Mouse (Mus musculus) E14TG2a.4 (cell line): ENCODE data around the gene Lst1.

ENCODE experiments used
- H3K27me3 ChIP-seq: 2 replicates; pipeline ENCODE4 v1.6.1; 2014; ENCODE audit warnings: low read length, control low read depth; ENCODE audit not compliant: insufficient read depth
- H3K36me3 ChIP-seq: 2 replicates; pipeline ENCODE4 v1.6.1; 2014; ENCODE audit warnings: low read length, control low read depth; ENCODE audit not compliant: insufficient read depth
- H3K4me1 ChIP-seq: replicated peaks from 2 replicates; pipeline ENCODE4 v1.6.1; 2014; ENCODE audit warnings: low read depth, low read length, control low read depth
- H3K4me3 ChIP-seq: replicated peaks from 2 replicates; pipeline ENCODE4 v1.5.1; 2014; ENCODE audit warnings: mild to moderate bottlenecking, low read length
- H3K9me3 ChIP-seq: 2 replicates; pipeline ENCODE4 v1.6.1; 2014; ENCODE audit warnings: low read length, control low read depth
- CTCF ChIP-seq: conservative IDR thresholded peaks from 2 replicates; pipeline ENCODE4 v1.5.1; 2014; ENCODE audit warnings: low read length
- NANOG ChIP-seq: IDR thresholded peaks from 2 replicates; pipeline ENCODE4 v1.6.1; 2014; ENCODE audit warnings: borderline replicate concordance, low read length, mixed read lengths
- POU5F1 ChIP-seq: IDR thresholded peaks from 2 replicates; pipeline ENCODE4 v1.6.1; 2014; ENCODE audit warnings: low read length, borderline replicate concordance

Lst1 gene

DNA sequence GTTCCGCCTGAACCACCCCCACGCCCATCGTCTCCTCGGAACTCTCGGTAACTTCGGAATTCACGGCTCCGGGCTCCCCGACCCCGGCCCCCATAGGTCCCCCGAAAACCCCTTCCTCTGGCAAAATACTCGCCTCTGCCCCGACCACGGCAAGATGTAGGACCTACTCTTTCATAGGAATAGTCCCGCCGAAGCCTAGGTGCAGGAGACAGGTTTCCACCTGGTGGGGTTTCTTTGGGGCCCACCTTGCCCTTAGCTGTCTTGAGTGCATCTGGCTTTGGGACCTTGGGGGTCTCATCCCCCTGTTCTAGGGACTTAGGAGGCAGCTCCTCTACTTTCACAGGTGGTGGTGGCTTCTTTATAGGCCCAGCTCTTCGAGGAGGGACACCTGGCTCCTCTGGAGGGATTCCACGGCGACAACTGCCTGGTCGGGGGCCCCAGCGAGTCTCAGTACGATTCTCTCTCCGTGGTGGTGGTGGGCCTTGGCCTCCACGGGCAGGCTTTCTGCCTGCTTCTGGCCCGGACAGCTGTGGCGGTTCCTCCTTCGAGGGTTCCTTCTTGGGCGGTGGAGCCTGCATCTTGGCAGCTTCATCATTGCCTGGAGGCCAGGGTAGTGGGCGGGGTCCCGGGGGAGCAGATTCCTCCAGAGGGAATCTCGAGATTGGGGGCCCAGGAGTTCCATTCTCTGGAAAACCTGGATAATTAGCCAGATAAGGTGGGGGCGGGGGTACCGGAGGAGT lies 31.6 kb downstream of the Lst1 start:
- Histone ChIP-seq H3K27me3 (no peaks in the 10 kb centered on the region), H3K4me3 (peak overlapping the region; percentile 26; the same call in 1 of the 2 replicates), H3K4me1 (peaks cover 82% of the 10 kb centered on the region), H3K9me3 (no peaks in the 10 kb centered on the region), H3K36me3 (peaks cover 100% of the 10 kb centered on the region)
- TF ChIP-seq CTCF (no peak), NANOG (no peak), POU5F1 (no peak)

DNA sequence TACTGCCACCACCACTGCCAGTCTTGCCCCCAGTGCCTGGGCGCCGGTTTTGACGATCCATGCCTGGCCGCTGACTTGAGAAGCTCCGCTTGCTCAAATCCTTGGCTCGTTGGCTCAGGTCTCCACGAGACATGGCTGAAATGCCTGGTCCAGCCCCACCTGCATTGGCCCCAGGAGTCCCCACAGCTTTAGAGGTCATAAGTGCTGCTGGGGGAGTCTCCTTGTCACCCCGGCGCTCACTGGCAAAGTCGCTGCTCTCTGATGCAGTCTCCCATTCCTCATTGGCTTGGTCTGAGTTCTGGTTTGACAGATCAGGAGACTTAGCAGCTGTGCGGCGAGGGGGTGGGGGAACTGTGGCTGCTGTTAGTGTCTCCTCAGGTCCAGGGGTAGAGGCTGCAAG lies 32.8 kb downstream of the Lst1 start:
- Histone ChIP-seq H3K36me3 (peaks cover 99% of the 10 kb centered on the region), H3K4me3 (no peak overlapping the region; the same call in 1 of the 2 replicates), H3K27me3 (no peaks in the 10 kb centered on the region), H3K4me1 (peaks cover 74% of the 10 kb centered on the region), H3K9me3 (no peaks in the 10 kb centered on the region)
- no peak for TF ChIP-seq NANOG
- TF ChIP-seq POU5F1, result no peak
- no peak for TF ChIP-seq CTCF

DNA sequence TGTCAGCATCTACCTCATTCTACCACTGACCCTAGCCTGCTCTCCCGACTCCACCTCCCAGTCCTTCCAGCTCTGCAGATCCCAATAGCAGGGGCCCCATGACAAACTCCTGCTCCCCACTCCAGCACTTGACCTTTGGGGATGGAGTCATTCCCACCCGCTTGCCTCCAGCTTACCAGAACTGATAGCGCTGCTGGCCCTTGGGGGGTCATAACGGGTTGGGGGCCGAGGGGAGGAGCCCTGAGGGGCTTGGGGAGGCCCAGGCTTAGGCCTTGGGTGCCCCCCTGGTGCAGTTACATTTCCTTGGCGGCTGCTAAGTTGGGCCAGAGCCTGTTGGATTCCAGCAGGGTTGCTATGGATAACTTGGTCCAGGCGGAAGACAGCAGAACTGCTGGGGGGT lies 33.6 kb downstream of the Lst1 start:
- H3K9me3 ChIP-seq, result no peaks in the 10 kb centered on the region
- no peaks in the 10 kb centered on the region for H3K27me3 ChIP-seq
- H3K36me3 ChIP-seq, result peaks cover 99% of the 10 kb centered on the region
- no peak for TF ChIP-seq POU5F1
- no peak for TF ChIP-seq NANOG
- TF ChIP-seq CTCF, result no peak
- no peak overlapping the region for H3K4me3 ChIP-seq
- H3K4me1 ChIP-seq, result peaks cover 74% of the 10 kb centered on the region

DNA sequence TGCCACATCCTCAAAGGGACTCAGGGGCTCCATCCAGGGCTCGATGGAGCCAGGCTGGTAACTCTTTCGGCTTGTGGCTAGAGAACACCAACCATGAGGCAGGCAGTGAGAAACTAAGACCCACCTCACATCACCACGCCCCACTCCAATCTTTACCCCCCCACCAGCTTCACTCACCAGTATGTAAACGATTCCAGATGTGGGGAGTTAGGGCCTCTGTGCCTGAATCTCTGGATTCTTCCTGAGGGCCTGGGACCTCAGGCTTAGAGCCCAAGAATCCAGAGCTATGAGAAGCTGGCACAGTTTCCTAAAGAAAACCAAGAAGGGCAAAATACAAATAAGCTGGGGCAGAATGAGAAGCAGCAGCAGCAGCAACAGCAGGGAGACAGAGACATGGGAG lies 34.3 kb downstream of the Lst1 start:
- TF ChIP-seq POU5F1 (no peak), NANOG (no peak), CTCF (no peak)
- Histone ChIP-seq H3K4me1 (peaks cover 71% of the 10 kb centered on the region), H3K4me3 (no peak overlapping the region), H3K36me3 (peaks cover 99% of the 10 kb centered on the region), H3K27me3 (no peaks in the 10 kb centered on the region), H3K9me3 (no peaks in the 10 kb centered on the region)

DNA sequence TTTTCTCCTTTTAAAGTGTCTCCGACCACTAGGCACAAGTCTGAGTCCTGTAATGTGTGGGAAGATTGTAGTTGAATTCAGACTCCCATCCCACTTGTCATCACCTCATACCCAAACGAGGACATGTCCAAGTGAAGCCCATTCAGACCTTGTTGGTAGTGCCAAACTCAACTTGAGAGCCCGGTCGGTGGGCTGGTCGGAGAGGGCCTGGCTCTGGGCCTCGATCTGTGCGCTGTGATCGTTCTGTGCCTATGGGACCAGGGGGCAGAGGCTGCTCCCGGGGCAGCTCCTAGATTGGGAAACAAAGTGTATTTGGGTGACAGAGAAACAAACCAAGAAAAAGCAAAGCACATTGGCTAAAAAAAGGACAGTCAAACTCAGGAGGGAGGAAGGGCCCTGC lies 35.2 kb downstream of the Lst1 start:
- no peak for TF ChIP-seq POU5F1
- no peak for TF ChIP-seq CTCF
- TF ChIP-seq NANOG, result no peak

DNA sequence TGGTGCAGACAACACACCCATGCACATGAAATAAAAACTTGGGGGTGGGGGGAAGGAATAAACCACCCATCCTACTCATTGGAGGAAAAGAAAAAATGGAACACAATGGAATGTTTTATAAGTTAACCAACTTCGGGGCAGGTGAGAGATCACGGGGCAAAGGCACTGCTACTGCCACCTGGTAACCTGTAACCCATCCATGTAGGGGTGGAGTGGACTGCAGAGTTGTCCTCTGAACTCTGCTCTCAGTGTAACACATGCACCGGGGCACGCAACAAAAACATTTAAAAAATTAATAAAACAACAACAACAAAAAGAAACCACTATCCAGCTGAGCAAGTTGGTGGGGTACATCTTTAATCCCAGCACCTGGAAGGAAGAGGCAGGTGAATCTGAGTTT lies 36.1 kb downstream of the Lst1 start:
- H3K27me3 ChIP-seq, result no peaks in the 10 kb centered on the region
- peaks cover 99% of the 10 kb centered on the region for H3K36me3 ChIP-seq
- no peaks in the 10 kb centered on the region for H3K9me3 ChIP-seq
- H3K4me1 ChIP-seq, result peaks cover 64% of the 10 kb centered on the region
- no peak overlapping the region for H3K4me3 ChIP-seq
- TF ChIP-seq NANOG (no peak), POU5F1 (no peak), CTCF (no peak)

More for the DNA sequence above, 35.2 kb downstream of the Lst1 start:
- no peaks in the 10 kb centered on the region for H3K27me3 ChIP-seq
- H3K4me3 ChIP-seq, result no peak overlapping the region
- peaks cover 64% of the 10 kb centered on the region for H3K4me1 ChIP-seq
- H3K9me3 ChIP-seq, result no peaks in the 10 kb centered on the region
- H3K36me3 ChIP-seq, result peaks cover 99% of the 10 kb centered on the region

DNA sequence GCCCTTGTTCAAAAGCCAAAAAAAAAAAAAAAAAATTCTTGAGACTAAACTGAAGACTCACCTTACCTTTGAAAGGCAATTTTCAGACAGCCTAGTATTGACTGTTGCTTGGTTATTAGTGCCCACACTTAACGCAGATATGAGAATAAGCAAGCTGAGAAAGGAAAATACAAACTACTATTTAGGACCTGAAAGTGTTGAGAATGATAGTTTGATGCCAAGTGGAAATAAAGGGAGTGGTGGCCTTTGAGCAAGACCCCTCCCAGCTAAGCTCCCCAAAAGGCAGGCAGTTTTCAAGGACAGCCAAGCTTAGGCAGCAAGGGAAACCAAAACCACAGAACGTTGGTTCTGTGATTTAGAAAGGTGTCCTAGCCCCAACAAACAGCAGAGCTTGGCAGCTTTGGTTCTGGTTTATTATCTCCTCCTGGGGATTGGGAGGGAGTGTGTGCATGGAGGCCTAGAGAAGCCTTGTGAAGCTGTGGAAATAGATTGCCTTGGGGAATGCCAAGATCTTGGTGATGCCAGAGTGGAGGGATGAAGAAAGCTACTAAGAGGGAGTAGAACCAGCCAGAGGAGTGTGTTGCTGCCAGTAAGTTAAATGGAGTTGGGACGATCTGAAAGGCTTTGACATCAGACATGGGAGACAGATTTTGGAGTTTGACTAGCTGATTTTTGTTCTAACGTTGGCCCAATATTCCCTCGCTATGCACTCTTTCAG lies 40.2 kb downstream of the Lst1 start:
- Histone ChIP-seq H3K4me3 (no peak overlapping the region), H3K27me3 (no peaks in the 10 kb centered on the region), H3K9me3 (no peaks in the 10 kb centered on the region), H3K36me3 (peaks cover 98% of the 10 kb centered on the region), H3K4me1 (peaks cover 49% of the 10 kb centered on the region)
- TF ChIP-seq POU5F1 (no peak), CTCF (no peak), NANOG (no peak)

DNA sequence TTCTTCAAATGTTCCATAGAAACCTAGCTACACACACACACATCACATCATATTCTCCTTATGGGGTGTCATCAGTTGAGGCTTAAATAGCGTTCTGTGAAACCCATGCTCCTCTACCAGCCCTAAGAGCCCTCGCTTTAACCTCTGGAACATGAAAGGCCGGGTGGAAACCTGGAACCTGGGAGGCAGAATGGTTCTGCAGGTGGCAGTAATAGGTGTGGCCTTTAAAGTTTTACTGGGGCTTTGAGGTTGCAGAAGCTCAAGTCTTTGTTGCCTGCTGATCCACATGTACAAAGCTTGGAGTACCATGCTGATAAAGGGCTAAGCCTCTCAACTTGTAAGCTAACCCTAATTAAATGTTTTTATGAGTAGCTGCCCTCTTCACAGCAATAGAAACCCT lies 40.9 kb downstream of the Lst1 start:
- H3K36me3 ChIP-seq, result peaks cover 98% of the 10 kb centered on the region
- no peak overlapping the region for H3K4me3 ChIP-seq
- peaks cover 49% of the 10 kb centered on the region for H3K4me1 ChIP-seq
- TF ChIP-seq NANOG, result no peak
- TF ChIP-seq POU5F1, result no peak
- TF ChIP-seq CTCF, result no peak
- no peaks in the 10 kb centered on the region for H3K27me3 ChIP-seq
- H3K9me3 ChIP-seq, result no peaks in the 10 kb centered on the region

DNA sequence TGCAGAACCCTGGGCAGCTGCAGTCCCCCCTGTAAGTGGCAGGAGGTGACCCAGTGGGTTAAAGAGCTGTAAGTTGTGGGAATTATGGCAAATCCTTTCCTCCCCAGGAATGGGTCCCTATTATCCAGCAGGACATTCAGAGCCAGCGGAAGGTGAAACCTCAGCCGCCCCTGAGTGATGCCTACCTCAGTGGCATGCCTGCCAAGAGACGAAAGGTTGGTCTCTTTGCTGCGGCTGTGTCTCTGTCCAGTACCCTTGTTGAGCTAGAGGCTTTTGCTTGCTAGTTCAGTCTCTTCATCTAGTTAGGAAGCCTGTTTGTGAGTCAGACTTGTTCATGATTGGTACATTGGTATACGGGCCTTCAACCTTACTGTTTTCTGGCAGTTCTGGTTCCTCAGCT lies 42.1 kb downstream of the Lst1 start:
- Histone ChIP-seq H3K4me1 (peaks cover 61% of the 10 kb centered on the region), H3K9me3 (no peaks in the 10 kb centered on the region), H3K27me3 (no peaks in the 10 kb centered on the region), H3K36me3 (peaks cover 98% of the 10 kb centered on the region), H3K4me3 (no peak overlapping the region)
- TF ChIP-seq NANOG (no peak), CTCF (no peak), POU5F1 (no peak)
